Mouse (Mus musculus): ENCODE data around the gene Cic.
"Not testable (repeated sequence)": the region's sequence is repeated elsewhere in the genome, so short reads cannot be mapped to it uniquely, and the experiment has no call there.

The Cic gene

GRCm38 (mm10) chr7:25244562-25245369, 22.7 kb upstream of the Cic start:
- no peak for DNase-seq

GRCm38 (mm10) chr7:25246079-25246758, 21.3 kb upstream of the Cic start:
- DNase-seq: peak; percentile 59

DNA sequence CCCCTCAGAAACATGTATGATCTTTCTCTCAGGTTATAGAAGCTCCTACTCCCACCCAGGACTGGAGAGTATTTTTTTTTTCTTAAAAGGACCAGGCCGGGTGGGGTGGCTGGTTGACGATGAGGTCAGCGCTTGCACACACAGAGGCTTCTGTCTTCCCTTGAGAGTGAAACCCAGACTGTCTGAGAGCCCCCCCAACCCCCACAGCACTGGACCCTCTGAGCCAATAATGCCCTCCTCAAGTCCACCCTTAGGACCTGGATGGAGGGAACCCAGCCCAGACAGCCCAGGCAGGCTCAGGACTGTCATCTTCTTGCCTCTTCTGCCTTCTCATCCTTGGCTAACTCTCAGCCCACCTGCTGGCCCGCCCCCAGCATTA, 20.8 kb upstream of the Cic start:
- DNase-seq: no peak

GRCm38 (mm10) chr7:25247498-25247897, 20.0 kb upstream of the Cic start:
- peak; percentile 14 for DNase-seq

- DNase-seq: peak; percentile 50
Observed at GRCm38 (mm10) chr7:25248018-25248647, 19.4 kb upstream of the Cic start.

DNA sequence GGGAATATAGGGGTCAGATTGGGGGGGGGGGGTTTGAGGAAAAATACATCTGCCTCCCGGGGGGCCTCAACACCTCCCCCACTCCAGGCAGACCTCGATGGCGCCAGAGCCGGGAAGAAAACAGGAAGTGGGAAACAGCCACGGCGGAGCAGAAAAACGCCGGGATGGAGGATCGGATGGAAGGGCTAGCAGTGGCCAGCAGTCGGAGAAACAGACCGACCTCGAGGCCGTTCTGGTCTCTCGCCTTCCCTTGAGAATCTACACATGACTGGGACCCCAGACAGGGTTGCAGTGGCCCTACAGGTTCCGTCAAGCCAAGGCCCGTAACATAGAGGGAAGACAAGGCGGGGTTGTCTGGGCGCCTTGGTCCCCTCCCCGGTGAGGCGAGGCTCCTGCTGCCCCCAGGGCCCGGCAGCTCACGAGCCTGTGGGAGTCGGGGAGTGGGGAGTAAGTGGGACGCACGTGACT, 18.6 kb upstream of the Cic start:
- DNase-seq: peak; percentile 64

- DNase-seq: peak; percentile 62
Observed at GRCm38 (mm10) chr7:25249314-25250140, 18.0 kb upstream of the Cic start.

DNA sequence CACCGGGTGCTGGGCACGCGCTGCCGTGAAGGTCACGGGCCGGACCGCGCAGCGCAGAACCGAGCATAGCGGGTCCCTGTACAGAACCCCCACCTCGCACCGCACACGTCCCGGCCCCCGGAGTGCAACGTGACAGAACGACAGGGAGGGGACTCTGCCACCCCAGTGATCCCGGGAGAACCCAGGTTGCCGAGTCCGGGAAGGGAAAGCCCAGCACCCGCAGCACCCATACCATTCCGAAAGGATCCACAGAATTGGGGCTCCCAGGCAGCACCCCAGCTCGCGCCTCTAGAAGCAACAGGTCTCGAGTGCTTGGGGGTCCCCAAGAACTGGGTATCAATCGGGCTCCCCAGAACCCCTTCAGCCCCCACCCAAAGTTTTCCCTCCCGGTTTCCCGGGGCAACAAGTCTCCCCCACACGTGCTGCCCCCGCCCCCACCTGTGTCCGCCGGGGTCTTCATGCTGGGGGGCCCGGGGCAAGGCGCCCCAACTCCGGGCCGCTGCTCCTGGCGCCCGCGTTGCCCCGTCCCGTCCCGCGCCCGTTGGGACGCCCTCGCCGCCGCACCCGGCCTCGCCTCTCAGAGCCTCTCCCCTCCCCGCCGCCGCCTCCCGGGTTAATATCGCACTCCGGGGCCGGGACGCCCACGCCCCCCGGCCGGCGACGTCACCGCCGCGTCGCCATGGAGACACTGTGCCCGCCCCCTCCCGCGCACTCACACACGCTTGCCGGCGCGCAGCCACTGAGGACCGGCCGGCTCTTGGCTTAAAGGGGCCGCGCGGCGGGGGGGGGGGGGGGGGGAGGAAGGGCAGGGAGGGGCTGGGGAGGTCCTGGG, 17.1 kb upstream of the Cic start, which contains the start of gene Erf:
Erf (minus strand) TSS at position 621 of the 832 bp plus-strand sequence.
- DNase-seq: peak; percentile 92

DNA sequence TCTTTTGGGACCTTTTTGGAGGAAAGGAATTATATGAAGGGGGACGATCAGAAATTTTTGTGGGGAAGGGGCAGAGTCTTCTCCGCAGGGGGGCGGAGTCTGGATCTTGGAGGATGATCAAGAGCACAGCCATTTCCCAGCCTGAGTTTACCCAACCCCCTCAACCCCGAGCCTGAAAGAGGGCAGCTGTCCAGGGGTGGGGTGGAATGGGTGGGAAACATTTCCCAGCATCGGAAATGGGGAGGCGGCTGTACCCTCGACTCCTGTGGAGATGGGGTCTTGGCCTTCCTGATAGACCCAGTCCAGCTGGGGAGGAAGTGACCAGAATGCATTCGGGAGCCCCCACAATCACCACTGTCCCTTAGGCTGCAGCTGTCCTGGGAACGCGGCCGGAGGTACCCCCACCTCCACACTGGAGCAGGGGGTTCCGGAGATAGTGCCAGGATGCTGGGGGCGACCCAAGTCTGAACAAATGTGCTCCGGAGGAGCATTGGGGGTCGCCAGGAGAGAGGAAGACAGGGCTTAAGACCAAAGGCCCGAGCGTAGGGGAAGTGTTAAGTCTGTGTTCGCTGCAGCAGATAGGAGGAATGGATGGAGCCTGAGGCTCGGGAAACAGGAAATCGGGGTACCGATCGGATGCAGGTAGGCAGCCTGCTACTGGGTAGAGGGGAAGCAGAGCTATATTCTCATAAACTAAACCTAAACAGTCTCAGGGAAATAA, 16.3 kb upstream of the Cic start:
- peak; percentile 63 for DNase-seq

DNA sequence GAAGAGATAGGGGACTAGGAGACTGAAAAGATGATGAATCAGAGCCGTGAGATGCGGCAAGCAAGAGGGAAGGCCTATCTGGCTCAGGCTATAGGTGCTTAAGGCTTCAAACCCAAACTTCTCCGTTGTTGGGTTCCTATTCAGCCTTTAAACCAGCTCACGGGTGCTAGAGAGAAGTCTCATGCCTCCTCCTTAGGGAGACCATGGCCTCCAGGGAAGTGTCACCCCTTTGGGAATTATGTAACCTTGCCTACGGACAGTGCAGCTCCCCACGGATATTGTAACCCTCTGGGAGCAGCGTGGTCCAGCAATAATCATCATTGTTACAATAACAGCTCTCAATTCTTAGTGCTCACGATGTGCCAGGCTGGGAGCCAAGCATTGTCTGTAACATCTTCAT, 15.7 kb upstream of the Cic start:
- DNase-seq: no peak

DNA sequence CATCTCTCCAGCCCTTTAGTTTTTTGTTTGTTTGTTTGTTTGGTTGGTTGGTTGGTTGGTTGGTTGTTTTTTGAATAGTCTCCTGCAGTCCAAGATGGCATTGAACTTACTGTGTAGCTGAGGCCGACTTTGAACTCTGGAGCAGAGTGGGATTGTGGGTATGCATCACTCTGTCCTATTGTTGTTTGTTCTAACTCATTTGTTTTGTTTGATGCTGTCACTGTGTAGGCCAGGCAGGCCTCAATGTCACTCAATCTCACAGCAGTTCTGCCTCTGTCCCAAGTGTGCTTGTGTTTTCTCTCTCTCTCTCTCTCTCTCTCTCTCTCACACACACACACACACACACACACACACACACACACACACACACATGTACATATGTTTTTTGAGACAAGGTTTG, 5.6 kb upstream of the Cic start:
- no peak for DNase-seq

DNA sequence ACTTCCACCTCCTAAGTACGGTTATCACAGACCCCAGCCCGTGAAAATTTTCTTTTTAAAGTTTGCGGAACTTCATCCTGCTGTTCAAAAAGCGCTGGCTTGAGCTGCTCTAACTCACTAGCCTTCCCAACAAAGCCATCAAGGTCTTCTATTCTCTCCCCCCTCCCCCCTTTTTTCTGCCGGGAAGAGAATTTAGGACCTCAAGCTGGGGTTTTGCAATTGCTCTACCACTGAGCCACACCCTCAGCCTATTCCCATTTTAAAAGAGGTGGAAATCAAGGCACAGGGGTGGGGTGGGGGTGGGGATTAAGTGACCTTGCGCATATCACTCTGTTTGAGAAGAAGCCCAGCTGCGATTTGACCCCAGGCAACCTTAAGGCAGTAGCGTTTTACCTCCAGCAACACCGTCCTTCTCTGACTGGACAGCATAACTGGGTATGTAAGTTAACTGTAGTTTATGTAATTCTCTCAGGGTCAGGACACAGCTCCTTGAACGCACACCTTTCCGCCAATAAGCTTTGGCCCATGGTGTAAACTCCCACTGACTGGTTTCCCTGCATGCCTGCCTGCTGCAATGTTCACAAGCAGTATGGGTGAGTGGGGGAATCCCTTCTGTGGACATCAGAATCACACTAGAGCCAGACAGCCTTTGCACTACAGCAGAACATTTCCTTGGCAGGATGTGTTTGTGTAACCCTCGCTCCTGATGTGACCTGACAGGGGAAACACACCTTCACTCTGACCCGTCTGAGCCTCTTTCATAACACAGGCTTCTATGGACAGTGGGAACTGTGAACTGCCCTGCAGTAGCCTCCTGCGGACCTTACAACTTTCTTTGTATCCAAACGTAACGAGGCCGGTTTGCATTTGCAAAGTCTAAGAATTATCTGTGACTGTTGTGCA, 3.3 kb upstream of the Cic start:
- no peak for DNase-seq

- not testable (repeated sequence) for DNase-seq
Observed at GRCm38 (mm10) chr7:25265743-25266142, 1.8 kb upstream of the Cic start.

DNA sequence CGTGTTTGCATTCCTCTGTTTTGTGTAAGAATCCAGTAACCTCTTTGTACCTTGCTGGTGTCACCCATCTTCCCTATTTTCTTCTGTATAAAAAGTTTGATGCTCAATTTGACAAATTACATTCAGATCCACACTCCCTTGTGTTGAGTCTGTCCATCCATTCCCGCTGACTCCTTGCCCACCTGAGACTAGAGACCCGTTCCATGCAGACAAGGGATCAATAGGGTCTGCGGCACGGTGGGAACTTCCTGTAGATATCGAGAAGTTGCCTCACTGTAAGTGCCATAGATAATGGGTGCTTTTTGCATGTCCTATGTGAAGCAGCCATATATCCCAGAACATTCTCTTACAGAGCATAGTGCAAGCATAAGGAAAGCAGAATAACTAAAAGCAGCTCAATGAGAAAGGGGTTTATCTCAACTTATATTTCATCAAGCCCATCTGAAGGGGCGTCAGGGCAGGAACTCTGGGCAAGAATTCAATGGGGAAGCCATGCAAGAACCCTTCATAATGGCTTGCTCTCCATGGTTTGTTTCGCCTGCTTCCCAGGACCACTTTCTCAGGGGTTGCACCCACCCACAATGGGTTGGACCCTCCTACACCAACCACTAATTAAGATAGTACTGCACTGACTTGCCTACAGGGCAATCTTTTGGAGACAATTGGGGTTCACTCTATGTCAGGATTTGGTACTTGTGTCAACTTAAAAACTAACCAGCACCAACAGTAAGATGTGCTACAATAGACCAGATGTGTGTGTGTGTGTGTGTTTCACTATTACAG, 1.1 kb upstream of the Cic start:
- DNase-seq: peak; percentile 25

DNA sequence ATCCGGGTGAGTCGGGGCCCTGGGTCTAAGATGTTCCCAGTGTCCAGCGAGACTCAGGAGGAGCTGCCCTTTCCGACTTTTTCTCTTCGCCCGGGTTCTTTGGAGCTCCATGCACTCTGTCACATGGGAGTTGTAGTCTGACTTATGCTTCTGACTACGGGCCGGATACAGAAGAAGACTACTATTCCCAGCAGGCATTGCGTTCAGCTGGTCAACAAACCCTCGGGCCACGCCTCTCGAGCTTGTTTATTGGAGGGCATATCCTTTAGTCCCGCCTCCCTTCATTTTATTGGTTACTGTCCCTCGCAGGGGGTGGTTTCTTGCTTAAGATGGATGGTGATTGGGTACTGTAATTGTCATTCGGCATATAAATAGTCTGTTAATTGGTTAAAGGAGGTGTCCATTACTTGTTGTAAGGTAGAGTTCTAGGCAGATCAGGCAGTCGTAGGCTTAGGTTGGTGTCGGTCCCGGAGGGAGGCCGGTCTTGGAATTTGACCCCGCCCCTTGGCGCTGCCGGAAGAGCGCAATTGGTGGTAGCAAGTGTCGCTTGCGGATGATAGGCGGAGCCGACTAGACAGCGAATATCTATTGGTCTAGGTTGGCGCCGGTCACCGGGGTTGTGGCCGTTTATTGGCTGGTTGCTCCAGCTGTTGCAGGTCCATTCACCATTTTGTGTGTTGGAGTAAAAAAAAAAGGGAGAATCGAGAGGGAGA, 403 bp downstream of the Cic start:
- DNase-seq: peak; percentile 100

- no peak for DNase-seq
Observed at GRCm38 (mm10) chr7:25268588-25268987, 1.1 kb downstream of the Cic start.

DNA sequence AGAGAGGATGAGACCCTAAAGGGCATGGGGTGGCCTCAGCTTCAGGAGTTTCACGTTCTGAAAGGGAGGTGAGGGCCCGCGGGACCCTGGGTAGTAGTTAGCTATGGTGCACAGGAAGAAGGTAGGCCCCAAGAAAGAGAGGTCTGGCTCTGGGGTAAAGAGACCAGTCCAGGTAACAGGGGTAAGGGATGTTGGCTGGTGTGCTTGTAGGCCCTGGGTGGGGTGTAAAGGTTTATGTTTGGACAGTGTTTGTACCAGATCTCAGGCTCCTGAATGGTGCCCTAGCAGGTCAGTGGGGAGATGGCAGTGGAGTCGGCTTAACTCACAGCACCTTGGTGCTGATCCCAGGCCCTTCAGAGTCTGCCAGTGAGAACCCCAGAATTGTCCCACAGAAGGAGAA, 1.5 kb downstream of the Cic start:
- peak; percentile 32 for DNase-seq

- peak; percentile 27 for DNase-seq
Observed at GRCm38 (mm10) chr7:25269545-25270271, 2.2 kb downstream of the Cic start.
